Mouse (Mus musculus) heart, adult 18-20 months (tissue): ENCODE measurements around the gene AA792892. TPM values are rescaled to one million over a fixed set of nuclear protein-coding genes. Genes with fewer than 3 reads are reported as not detected.
"Not testable (repeated sequence)": the region's sequence is repeated elsewhere in the genome, so short reads cannot be mapped to it uniquely, and the experiment has no call there.

Experiments used
- DNase-seq, 2 experiments: peaks; one replicate each; pipeline ENCODE4 v3.0.0; 2021 to 2022; ENCODE audit warnings: mixed read lengths in 1 of 2
- long read RNA-seq, 2 experiments: library from polyadenylated mRNA; stranded (forward); transcript quantifications; one replicate each; pipeline ENCODE4 v2.0.0; 2021
- total RNA-seq, 2 experiments: library from RNA; stranded (reverse); gene quantifications; 2 replicates each; pipeline ENCODE4 v1.2.3; 2021

The AA792892 gene
- not detected for total RNA-seq
- long read RNA-seq, experiment 1 = 0 reads
- long read RNA-seq, experiment 2 = 0 reads

DNA sequence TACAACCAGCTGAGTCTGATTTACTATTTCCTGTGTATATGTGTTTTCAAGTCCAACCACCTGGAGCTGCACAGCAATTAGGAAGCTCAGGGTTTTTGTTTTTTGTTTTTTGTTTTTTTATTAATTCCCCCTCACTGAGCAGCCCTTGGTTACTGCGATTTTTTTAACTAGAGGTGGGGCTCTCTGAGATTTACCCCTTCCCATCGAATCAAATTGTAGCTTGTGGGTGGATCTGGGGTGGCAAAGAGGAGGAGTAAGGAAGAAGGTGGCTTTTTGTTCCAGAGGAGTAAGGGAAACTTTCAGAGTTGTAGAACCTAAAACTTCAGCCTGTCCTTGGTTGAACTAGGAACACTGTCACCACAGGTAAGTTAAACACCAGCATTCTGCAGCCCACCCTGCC is at the start of gene AA792892:
TSS of gene AA792892 (plus strand) at position 301 of the 400 bp plus-strand sequence.
- not testable (repeated sequence) for DNase-seq

GRCm38 (mm10) chr5:94306696-94307095 is 32.9 kb upstream of the AA792892 start, which contains the start of gene A430089I19Rik:
Gene A430089I19Rik (minus strand): TSS chr5:94306796.
- DNase-seq = not testable (repeated sequence)

DNA sequence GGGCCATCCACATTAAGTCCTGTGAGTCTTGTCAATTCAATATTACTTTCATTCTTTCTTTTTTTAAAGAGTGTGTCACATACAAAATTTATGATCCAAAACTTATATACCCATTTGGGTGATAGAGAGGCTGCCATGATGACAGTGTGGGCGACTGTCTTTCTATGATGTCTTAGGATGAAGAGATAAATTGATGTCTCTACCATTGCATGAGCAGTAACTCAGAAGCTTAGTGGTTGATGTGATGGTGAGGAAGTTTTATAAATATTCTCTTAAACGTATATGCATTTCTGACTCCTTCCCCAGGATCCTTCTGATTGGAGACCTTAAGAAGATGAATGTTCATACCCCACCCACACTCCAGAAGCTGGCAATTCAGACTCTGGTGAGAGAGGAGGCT is 25.4 kb upstream of the AA792892 start, which contains the start of gene Gm6502:
TSS of gene Gm6502 (plus strand) at position 301 of the 400 bp plus-strand sequence.
- not testable (repeated sequence) for DNase-seq

Other genes starting within 250 kb of the AA792892 start
- not detected for gene Gm3106, start 121.7 kb upstream of the AA792892 start, total RNA-seq
- not detected for gene A430089I19Rik, start 33.0 kb upstream of the AA792892 start, total RNA-seq
- gene Gm6502, start 25.3 kb upstream of the AA792892 start, total RNA-seq = not detected
- not detected for gene Gm7682, start 106.0 kb downstream of the AA792892 start, total RNA-seq
- not detected for gene Gm3139, start 186.5 kb downstream of the AA792892 start, total RNA-seq